Mouse (Mus musculus): Measurements from ENCODE around the gene Dcst2.

Gene Dcst2

DNA sequence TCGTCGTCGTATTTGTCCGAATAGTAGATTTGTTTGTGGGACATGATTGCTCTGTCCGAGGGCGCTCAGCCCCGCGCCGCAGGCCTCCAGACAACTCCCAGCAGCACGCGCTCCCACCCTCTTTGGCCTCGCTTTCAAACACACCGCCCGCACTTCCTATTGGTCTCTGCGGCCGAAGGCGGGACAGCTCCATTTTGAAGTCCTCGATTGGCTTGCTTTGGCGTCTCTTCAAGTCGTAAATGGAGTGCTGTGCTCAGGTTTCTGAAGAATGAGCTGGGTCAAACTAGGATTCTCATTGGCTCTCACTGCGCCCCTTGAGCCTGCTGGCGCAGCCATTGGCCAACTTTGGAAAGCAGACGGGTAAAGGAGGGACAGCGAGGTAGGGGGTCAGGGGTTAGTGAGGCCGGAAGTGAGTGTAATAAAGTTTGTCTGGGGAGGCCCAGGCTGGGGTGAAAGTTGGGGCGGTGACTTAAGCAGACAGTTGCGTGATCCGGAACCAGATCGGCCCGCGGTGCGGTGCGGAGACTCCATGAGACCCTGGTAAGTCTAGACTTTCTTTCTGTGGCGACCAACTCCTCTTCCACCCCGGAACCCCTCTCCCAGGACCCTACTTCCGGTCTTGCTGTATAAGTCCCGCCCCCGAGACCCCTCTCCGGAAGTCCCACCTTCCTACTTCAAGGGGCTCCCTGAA is 56.5 kb downstream of the Dcst2 start, which contains the start of the genes Cks1b and Shc1:
Gene Cks1b (minus strand): TSS at position 214 of the 691 bp plus-strand sequence.
Gene Shc1 (plus strand): TSS at position 274 of the 691 bp plus-strand sequence.
- DNase-seq = peak; percentile 98

- DNase-seq = peak; percentile 95
Measured at GRCm38 (mm10) chr3:89418861-89419250, 57.1 kb downstream of the Dcst2 start.

GRCm38 (mm10) chr3:89419571-89419970 is 57.8 kb downstream of the Dcst2 start:
- peak; percentile 89 for DNase-seq

DNA sequence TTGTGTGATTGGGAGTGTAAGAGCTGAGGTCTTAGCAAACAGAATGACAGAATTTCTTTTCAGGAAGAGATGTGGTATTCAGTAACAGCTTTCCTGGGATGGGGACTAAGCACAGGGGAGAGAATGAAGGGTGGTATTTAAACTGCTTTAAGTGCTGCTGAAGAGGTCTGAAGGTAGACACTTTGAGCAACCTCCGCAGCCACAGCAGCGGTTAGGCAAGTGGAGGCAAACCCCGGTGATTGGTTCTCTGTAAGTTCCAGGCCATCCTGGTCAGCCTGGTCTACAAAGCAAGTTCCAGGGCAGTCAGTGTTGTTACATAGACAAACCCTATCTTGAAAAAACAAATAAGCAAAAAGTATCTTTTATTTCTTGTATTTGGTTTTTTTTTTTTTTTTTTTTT is 58.2 kb downstream of the Dcst2 start:
- peak; percentile 32 for DNase-seq

- no peak for DNase-seq
Measured at GRCm38 (mm10) chr3:89420421-89420820, 58.6 kb downstream of the Dcst2 start.

GRCm38 (mm10) chr3:89421002-89421774 is 59.4 kb downstream of the Dcst2 start:
- DNase-seq = peak; percentile 96

- peak; percentile 58 for DNase-seq
Measured at GRCm38 (mm10) chr3:89421810-89422473, 60.2 kb downstream of the Dcst2 start.

DNA sequence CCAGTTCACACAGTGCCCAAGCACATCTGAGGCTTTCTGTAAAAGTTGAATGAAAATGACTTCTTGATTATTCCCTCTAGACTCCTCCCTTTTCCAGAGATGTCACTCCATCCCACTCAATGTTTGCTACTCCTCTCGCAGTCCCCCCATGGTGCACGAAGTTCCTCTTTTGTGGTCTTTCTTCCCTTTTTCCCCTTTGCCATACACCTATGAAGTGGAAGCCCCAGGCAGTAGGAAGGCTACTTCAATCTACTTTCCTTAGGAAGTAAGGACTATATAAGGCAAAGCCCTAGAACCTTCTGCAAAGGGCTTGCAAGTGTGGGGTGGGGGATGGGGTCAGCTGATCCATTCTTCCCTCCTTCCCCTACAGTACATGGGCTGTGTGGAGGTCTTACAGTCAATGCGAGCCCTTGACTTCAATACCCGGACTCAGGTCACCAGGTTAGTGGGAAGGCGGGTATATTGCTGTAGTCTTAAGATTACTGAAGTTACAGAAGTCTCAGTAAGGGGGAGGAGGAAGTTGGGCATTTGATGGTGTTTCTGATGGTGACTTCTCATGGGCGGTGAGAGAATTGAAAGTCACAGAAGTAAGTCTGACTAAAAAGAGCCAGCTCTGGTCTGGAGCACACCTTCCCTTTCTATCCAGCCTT is 60.9 kb downstream of the Dcst2 start:
- no peak for DNase-seq

GRCm38 (mm10) chr3:89424416-89425140 is 62.8 kb downstream of the Dcst2 start:
- no peak for DNase-seq

DNA sequence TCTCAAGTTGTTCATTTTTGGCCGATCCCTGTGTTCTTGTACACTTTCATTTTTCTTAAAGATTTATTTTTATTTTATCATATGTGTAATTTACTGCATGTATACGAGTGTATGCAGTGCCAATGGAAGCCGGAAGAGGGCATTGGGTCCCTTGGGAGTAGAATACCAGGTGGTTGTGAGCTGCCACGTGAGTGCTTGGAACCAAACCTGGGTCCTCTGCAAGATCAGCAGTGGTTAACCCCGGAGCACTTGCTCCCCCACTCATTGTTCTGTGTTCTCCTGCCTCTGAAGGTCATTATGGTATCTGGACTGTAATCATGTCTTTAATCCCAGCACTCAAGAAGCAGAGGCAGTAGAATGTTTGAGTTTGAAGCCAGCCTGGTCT is 63.4 kb downstream of the Dcst2 start:
- no peak for DNase-seq

- no peak for DNase-seq
Measured at GRCm38 (mm10) chr3:89425876-89426275, 64.1 kb downstream of the Dcst2 start.

Data from lung, postnatal 10 days (tissue).